Mouse (Mus musculus) liver, embryonic 13.5 days (tissue): ENCODE data around the gene Dusp14. TPM values are rescaled to one million over a fixed set of nuclear protein-coding genes. Genes with fewer than 3 reads are reported as not detected.

Experiments used
- ATAC-seq: fragments of 200-750 bp; cut with Nextera tagmentation; 2 replicates; pipeline ENCODE4 v1.8.0; 2017; ENCODE audit warnings: low read depth, mild to moderate bottlenecking, moderate number of reproducible peaks, moderate library complexity
- DNase-seq: peaks from one replicate; pipeline ENCODE4 v3.0.0; 2022
- H3K27ac ChIP-seq: fragments of 300-500 bp; sonication (generic); 2 replicates; pipeline ENCODE4 v1.5.1; 2015; ENCODE audit warnings: moderate library complexity, mild to moderate bottlenecking, inconsistent platforms
- H3K27me3 ChIP-seq: fragments of 300-500 bp; sonication (generic); 2 replicates; pipeline ENCODE4 v1.6.1; 2015; ENCODE audit warnings: mild to moderate bottlenecking, inconsistent platforms
- H3K36me3 ChIP-seq: fragments of 300-500 bp; sonication (generic); 2 replicates; pipeline ENCODE4 v1.6.1; 2015; ENCODE audit warnings: mild to moderate bottlenecking, inconsistent platforms
- H3K4me1 ChIP-seq: fragments of 300-500 bp; sonication (generic); replicated peaks from 2 replicates; pipeline ENCODE4 v1.6.1; 2015; ENCODE audit warnings: inconsistent platforms
- H3K4me2 ChIP-seq: fragments of 300-500 bp; sonication (generic); 2 replicates; pipeline ENCODE4 v1.6.1; 2015; ENCODE audit warnings: inconsistent platforms, mild to moderate bottlenecking, moderate library complexity
- H3K4me3 ChIP-seq: fragments of 300-500 bp; sonication (generic); replicated peaks from 2 replicates; pipeline ENCODE4 v1.5.1; 2015; ENCODE audit warnings: mild to moderate bottlenecking, inconsistent platforms
- H3K9ac ChIP-seq: fragments of 300-500 bp; sonication (generic); 2 replicates; pipeline ENCODE4 v1.6.1; 2015; ENCODE audit warnings: mild to moderate bottlenecking, inconsistent platforms
- H3K9me3 ChIP-seq: fragments of 300-500 bp; sonication (generic); replicated peaks from 2 replicates; pipeline ENCODE4 v1.6.1; 2016; ENCODE audit warnings: inconsistent platforms
- WGBS: fragments of 180-500 bp; shearing (Covaris S2); methylation state at CpG from one replicate; pipeline ENCODE4 v1.1.7; 2015; ENCODE audit not compliant: insufficient replicate concordance; 5-methylcytosine and 5-hydroxymethylcytosine counted together
- polyA plus RNA-seq: library from polyadenylated mRNA; unstranded; fragments of >200 nt; fragmentation: Nextera tagmentation; extraction: Ambion mirVana; gene quantifications from 2 replicates; pipeline ENCODE4 v1.2.1, GENCODE M21; 2015

Gene Dusp14
- polyA plus RNA-seq, 1 experiment from 2014 or later: 1.3 TPM

DNA sequence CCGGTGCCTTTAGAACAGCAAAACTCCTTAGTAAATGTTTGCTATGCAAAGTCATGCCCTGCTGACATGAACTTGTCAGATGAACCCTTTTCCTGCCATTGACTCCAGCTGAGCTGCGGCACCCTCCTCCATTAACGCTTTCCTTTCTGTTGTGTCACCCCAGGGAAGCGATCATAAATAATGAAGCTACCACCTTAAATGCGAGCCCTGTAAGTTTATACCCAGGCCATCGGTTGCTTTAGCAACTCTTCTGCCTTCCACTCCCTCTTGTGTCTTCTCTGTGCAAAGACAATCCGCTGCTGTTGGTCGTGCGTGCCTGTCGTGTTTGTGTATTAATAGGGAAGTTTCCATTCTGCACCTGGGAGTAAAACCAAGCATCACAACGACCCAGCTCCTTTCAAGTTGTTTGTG, 3.0 kb downstream of the Dusp14 start:
- no peak for ATAC-seq
- Histone ChIP-seq H3K9ac (no peak overlapping the region), H3K27me3 (peaks cover 73% of the 10 kb centered on the region), H3K36me3 (no peaks in the 10 kb centered on the region), H3K4me1 (peaks cover 26% of the 10 kb centered on the region), H3K27ac (no peak overlapping the region), H3K9me3 (no peaks in the 10 kb centered on the region), H3K4me2 (peak overlapping the region; percentile 18), H3K4me3 (no peak overlapping the region)
- 7% methylated on average over 11 of the region's 11 CpGs for WGBS
- no peak for DNase-seq

DNA sequence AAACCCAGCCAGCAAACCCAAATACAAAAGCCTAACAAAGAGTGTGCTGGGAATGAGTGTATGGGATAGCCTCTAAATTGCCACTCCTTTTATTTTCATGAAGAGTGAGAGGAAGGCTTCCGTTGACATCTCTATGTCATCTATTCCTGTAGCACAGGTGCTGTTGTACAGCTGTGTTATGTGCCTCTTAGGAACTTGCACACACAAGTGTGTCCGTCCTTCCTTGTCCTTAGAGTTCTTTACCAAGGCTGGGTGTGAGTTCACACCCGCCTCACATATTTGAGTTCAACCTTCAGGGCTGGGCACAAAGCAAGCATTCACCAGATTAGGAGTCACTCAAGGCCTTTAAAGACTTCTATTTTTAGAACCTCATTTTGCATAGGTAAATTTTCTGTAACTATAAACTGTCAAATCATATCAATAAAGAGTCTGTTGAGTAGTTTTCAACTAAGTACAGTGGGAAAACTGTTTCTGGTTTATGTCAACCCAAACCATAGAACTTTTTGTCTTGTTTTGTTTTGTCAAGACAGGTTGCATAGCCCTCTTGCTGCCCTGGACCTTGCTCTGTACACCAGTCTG, 5.3 kb downstream of the Dusp14 start:
- no peaks in the 10 kb centered on the region for H3K9me3 ChIP-seq
- no peak overlapping the region for H3K4me3 ChIP-seq
- no peak overlapping the region for H3K4me2 ChIP-seq
- no peak overlapping the region for H3K27ac ChIP-seq
- DNase-seq (no peak), ATAC-seq (no peak)
- 62% methylated on average over 3 of the region's 3 CpGs for WGBS
- peaks cover 50% of the 10 kb centered on the region for H3K27me3 ChIP-seq
- no peaks in the 10 kb centered on the region for H3K36me3 ChIP-seq
- H3K4me1 ChIP-seq: peaks cover 25% of the 10 kb centered on the region
- no peak overlapping the region for H3K9ac ChIP-seq

GRCm38 (mm10) chr11:84062805-84063204, 6.3 kb downstream of the Dusp14 start:
- whole genome bisulfite sequencing: 39% methylated on average over 2 of the region's 2 CpGs
- Histone ChIP-seq H3K9ac (no peak overlapping the region), H3K4me1 (peaks cover 18% of the 10 kb centered on the region)

GRCm38 (mm10) chr11:84061881-84062280, 7.2 kb downstream of the Dusp14 start:
- ATAC-seq (no peak), DNase-seq (no peak)
- WGBS: 83% methylated on average over 2 of the region's 2 CpGs
- H3K27ac ChIP-seq: no peak overlapping the region
- H3K36me3 ChIP-seq: no peaks in the 10 kb centered on the region
- H3K4me3 ChIP-seq: no peak overlapping the region
- H3K4me1 ChIP-seq: peaks cover 8% of the 10 kb centered on the region
- no peak overlapping the region for H3K4me2 ChIP-seq
- no peaks in the 10 kb centered on the region for H3K9me3 ChIP-seq
- peaks cover 32% of the 10 kb centered on the region for H3K27me3 ChIP-seq
- no peak overlapping the region for H3K9ac ChIP-seq

More at GRCm38 (mm10) chr11:84062805-84063204, 6.3 kb downstream of the Dusp14 start:
- no peak overlapping the region for H3K4me2 ChIP-seq
- no peak overlapping the region for H3K27ac ChIP-seq
- no peaks in the 10 kb centered on the region for H3K36me3 ChIP-seq
- DNase-seq: no peak
- no peak overlapping the region for H3K4me3 ChIP-seq
- no peaks in the 10 kb centered on the region for H3K9me3 ChIP-seq
- peaks cover 41% of the 10 kb centered on the region for H3K27me3 ChIP-seq
- no peak for ATAC-seq

- DNase-seq (no peak), ATAC-seq (no peak)
- Histone ChIP-seq H3K36me3 (no peaks in the 10 kb centered on the region), H3K4me2 (no peak overlapping the region), H3K4me1 (no peaks in the 10 kb centered on the region; the same call in 1 of the 2 replicates), H3K27ac (no peak overlapping the region), H3K27me3 (peaks cover 19% of the 10 kb centered on the region), H3K4me3 (no peak overlapping the region), H3K9me3 (no peaks in the 10 kb centered on the region), H3K9ac (no peak overlapping the region)
- WGBS: 74% methylated on average over 6 of the region's 6 CpGs
Measured at GRCm38 (mm10) chr11:84060635-84061034, 8.4 kb downstream of the Dusp14 start.

DNA sequence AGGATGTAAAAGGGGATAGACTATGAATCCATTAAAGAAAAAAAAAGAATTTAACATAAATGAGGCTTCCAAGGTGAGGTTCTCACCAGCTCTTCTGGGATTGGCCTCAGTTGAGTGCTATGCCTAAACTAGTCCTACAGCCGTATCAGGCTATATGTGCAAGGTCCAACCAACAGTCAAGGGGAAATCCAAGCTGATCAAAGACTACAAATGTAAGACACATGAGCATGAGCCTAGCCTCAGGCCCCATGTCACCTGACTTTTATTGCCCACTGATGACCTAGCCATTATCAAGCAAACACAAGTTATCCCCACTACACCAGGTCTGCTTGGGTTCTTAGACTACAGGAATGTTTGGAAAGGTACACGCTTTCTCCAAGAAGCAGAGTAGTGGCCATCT, 9.3 kb downstream of the Dusp14 start:
- H3K4me2 ChIP-seq: no peak overlapping the region
- no peak for DNase-seq
- no peak overlapping the region for H3K4me3 ChIP-seq
- 72% methylated on average over 2 of the region's 2 CpGs for WGBS
- no peaks in the 10 kb centered on the region for H3K4me1 ChIP-seq
- H3K36me3 ChIP-seq: no peaks in the 10 kb centered on the region
- ATAC-seq: no peak
- H3K27me3 ChIP-seq: peaks cover 13% of the 10 kb centered on the region
- H3K9me3 ChIP-seq: no peaks in the 10 kb centered on the region
- no peak overlapping the region for H3K27ac ChIP-seq
- no peak overlapping the region for H3K9ac ChIP-seq

GRCm38 (mm10) chr11:84057418-84057817, 11.6 kb downstream of the Dusp14 start:
- H3K36me3 ChIP-seq: no peaks in the 10 kb centered on the region
- 75% methylated on average over 2 of the region's 2 CpGs for WGBS
- H3K27me3 ChIP-seq: no peaks in the 10 kb centered on the region
- ATAC-seq (no peak), DNase-seq (no peak)
- no peak overlapping the region for H3K9ac ChIP-seq
- no peaks in the 10 kb centered on the region for H3K9me3 ChIP-seq
- H3K27ac ChIP-seq: no peak overlapping the region
- H3K4me1 ChIP-seq: no peaks in the 10 kb centered on the region
- no peak overlapping the region for H3K4me3 ChIP-seq
- H3K4me2 ChIP-seq: no peak overlapping the region

DNA sequence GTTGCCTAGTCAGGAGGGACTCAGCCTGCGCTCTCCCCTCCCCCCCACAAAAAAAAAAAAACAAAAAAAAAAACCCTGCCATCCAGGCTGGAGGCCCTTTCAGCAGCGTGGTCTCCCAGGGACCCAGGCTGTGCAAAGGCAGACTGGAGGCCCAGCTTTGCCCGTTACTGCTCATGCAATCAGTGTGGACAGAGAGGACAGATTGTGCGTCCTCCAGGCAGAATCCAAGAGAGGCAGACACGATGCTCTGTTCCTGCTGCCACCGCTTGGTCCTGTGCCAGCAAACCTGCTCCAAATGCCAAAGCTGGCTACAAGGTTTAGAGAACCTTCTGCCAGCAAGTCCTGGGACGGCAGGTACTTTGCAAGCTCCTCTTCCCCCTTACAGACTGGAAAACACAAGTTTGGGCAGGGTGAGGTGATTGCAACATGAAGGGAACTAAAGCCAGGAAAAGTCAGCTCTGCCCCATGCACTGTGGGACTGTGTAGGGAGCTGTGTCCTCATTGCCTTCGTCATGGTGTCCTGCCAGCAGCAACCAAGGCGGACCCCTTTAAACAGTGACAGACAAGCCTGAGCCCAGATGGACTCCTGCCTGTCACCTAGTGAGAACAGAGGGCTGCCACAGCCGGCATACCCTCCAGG, 15.4 kb downstream of the Dusp14 start:
- 57% methylated on average over 10 of the region's 10 CpGs for whole genome bisulfite sequencing
- no peaks in the 10 kb centered on the region for H3K9me3 ChIP-seq
- no peaks in the 10 kb centered on the region for H3K27me3 ChIP-seq
- H3K9ac ChIP-seq: no peak overlapping the region
- no peaks in the 10 kb centered on the region for H3K4me1 ChIP-seq
- no peak overlapping the region for H3K4me3 ChIP-seq
- no peaks in the 10 kb centered on the region for H3K36me3 ChIP-seq
- no peak for ATAC-seq
- no peak for DNase-seq
- no peak overlapping the region for H3K27ac ChIP-seq
- H3K4me2 ChIP-seq: no peak overlapping the region

DNA sequence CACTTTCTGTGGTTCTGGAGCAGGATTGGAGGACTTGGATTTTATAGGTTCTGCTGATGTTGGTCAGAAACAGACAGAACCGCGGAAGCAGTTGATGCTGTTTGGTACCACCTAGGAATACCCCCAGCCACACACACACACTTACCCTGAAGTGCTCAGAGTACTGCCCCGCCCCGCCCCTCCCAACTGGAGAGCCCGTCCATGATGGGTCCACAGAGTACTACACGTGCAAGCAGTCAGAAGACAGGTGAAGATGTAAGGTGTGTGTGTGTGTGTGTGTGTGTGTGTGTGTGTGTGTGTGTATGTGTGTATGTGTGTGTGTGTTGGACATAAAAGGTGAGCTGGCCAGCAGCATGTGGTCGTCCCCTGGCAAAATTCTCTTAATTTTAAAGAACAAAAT, 16.0 kb downstream of the Dusp14 start:
- H3K27me3 ChIP-seq: no peaks in the 10 kb centered on the region
- H3K4me2 ChIP-seq: no peak overlapping the region
- ATAC-seq (no peak), DNase-seq (no peak)
- no peak overlapping the region for H3K9ac ChIP-seq
- WGBS: 69% methylated on average over 7 of the region's 7 CpGs
- no peak overlapping the region for H3K4me3 ChIP-seq
- no peaks in the 10 kb centered on the region for H3K36me3 ChIP-seq
- H3K9me3 ChIP-seq: no peaks in the 10 kb centered on the region
- H3K27ac ChIP-seq: no peak overlapping the region
- H3K4me1 ChIP-seq: no peaks in the 10 kb centered on the region

- ATAC-seq (no peak), DNase-seq (no peak)
- Histone ChIP-seq H3K27ac (no peak overlapping the region), H3K27me3 (no peaks in the 10 kb centered on the region), H3K4me1 (peaks cover 8% of the 10 kb centered on the region), H3K9ac (no peak overlapping the region), H3K9me3 (no peaks in the 10 kb centered on the region), H3K36me3 (no peaks in the 10 kb centered on the region), H3K4me2 (no peak overlapping the region), H3K4me3 (no peak overlapping the region)
- WGBS: 63% methylated on average over 10 of the region's 10 CpGs
Measured at GRCm38 (mm10) chr11:84048411-84048810, 20.6 kb downstream of the Dusp14 start.

- no peak overlapping the region for H3K4me2 ChIP-seq
- H3K27me3 ChIP-seq: no peaks in the 10 kb centered on the region
- DNase-seq (no peak), ATAC-seq (no peak)
- no peak overlapping the region for H3K4me3 ChIP-seq
- no peak overlapping the region for H3K27ac ChIP-seq
- peaks cover 9% of the 10 kb centered on the region for H3K36me3 ChIP-seq
- H3K9ac ChIP-seq: no peak overlapping the region
- peaks cover 8% of the 10 kb centered on the region for H3K4me1 ChIP-seq
- no peaks in the 10 kb centered on the region for H3K9me3 ChIP-seq
- WGBS: 47% methylated on average over 4 of the region's 4 CpGs
Measured at GRCm38 (mm10) chr11:84047270-84047669, 21.8 kb downstream of the Dusp14 start.

DNA sequence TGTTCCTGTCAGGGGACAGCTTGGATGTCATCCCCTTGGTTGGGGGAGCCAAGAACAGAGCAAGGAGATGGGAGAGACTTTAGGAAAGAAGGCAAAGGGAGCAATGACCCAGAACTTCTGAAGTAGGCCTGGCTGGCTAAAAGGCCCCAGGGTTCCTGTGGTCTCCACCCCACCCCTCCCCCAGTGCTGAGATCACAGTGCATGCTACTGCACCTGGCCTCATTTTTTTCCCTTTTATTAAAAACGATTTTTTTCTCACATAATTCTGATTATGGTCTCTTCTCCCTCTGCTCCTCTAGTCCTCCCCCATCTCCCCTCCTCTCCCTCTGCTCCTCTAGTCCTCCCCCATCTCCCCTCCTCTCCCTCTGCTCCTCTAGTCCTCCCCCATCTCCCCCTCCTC, 24.1 kb downstream of the Dusp14 start:
- no peaks in the 10 kb centered on the region for H3K27me3 ChIP-seq
- H3K36me3 ChIP-seq: peaks cover 30% of the 10 kb centered on the region
- H3K9me3 ChIP-seq: no peaks in the 10 kb centered on the region
- H3K4me1 ChIP-seq: peaks cover 8% of the 10 kb centered on the region
- H3K9ac ChIP-seq: no peak overlapping the region
- DNase-seq: no peak
- WGBS: 20% methylated on average over 1 of the region's 1 CpGs
- H3K27ac ChIP-seq: no peak overlapping the region
- ATAC-seq: no peak
- no peak overlapping the region for H3K4me2 ChIP-seq
- no peak overlapping the region for H3K4me3 ChIP-seq
